Mouse (Mus musculus) bone marrow macrophage, adult 2 months (primary cell): Measurements from ENCODE around the gene Thnsl2.

ENCODE experiments used
- CTCF ChIP-seq: IDR thresholded peaks from 2 replicates; pipeline ENCODE4 v1.5.1; 2012; ENCODE audit warnings: low read depth, mild to moderate bottlenecking, low read length, moderate library complexity
- POLR2A ChIP-seq: IDR thresholded peaks from 2 replicates; pipeline ENCODE4 v1.6.1; 2012; ENCODE audit warnings: mild to moderate bottlenecking, low read depth, low read length, borderline replicate concordance

DNA sequence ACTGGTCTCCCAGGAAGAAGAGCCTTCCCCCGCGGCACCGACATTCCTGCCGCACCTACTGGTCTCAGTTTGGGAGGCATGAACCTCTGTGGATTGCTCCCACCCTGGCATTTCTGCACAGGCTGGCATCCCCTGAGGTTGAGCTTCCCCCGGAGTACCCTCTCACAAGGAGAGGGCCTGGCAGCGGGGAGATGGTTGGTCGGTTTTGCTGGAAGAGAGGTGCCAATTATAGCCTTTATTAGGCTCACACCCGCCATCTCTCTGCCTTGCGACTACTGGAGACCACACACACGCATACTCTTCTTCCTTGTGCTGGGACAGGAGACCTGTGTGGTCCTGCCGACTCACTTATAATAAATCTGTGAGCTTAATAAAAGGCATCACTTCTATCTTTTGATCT, 62.2 kb downstream of the Thnsl2 start:
- TF ChIP-seq CTCF (no peak), POLR2A (no peak)
